Mouse (Mus musculus) cerebellum, adult (tissue): Measurements from ENCODE around the gene Ltbp4.

Experiments used
- ATAC-seq: cut with Nextera tagmentation; 2 replicates; pipeline ENCODE4 v1.9.2; 2017; ENCODE audit warnings: mild to moderate bottlenecking, moderate library complexity, mixed read lengths; ENCODE audit not compliant: insufficient number of reproducible peaks, low FRiP score, low TSS enrichment

Gene Ltbp4

GRCm38 (mm10) chr7:27266515-27267128 is 70.9 kb downstream of the Ltbp4 start:
- ATAC-seq: no peak

DNA sequence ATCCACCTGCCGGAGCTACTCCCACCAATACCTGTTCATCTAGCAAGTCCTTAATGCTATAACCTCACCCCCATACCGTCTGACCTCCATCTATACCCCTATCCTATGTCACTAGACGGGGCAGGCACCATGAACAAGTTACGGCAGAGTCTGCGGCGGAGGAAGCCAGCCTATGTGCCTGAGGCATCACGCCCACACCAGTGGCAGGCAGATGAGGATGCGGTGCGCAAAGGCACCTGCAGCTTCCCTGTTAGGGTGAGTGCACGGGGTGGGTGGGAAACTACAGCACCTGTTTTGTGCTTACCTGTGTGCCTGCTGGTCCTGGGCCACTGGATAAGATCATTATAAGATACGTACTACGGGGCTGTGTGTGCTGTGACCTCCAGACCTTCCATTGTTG is 72.7 kb downstream of the Ltbp4 start:
- ATAC-seq: no peak

DNA sequence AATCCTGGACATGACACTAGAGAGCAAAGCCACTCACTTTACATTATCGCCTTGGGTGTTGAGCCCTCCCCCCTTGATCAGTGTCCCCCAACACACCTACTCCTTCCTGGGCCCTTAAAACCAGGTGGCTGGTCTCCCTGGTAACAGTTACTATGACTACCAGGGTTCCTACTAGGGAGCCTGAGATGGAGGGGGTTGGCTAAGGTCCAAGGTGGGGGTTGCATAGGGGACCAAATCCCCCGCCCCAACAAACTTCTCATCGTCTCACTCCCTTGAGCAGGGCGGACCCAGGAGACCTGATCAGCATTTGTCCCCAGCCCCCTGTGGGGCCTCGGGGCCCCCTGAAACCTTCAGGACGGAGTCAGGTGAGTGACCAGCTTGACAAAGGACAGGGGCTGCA is 75.6 kb downstream of the Ltbp4 start:
- no peak for ATAC-seq

- no peak for ATAC-seq
These were observed 76.6 kb downstream of the Ltbp4 start for GRCm38 (mm10) chr7:27260856-27261255.

DNA sequence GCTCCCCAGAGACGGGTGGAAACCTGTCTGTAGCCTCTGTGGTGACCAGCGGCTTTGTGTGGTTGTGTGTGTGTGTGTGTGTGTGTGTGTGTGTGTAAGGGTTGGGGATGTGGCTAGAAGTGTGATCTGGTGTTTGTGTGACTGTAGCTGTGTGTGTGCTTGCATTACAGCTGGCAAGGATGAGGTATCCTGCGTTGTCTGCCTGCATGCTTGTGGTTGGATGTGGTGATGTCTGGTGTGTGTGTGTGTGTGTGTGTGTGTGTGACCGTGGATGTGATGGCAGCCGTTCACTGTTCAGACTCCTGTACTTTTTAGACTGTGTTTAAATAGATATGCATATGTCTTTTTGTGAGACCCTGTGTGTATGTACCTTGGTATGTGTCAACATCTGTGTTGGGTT is 77.7 kb downstream of the Ltbp4 start:
- ATAC-seq: no peak

GRCm38 (mm10) chr7:27259271-27259721 is 78.2 kb downstream of the Ltbp4 start:
- ATAC-seq: no peak

GRCm38 (mm10) chr7:27258205-27258899 is 79.1 kb downstream of the Ltbp4 start, which contains the start of gene Numbl:
Gene Numbl, plus strand, starts transcription at chr7:27258433.
- ATAC-seq: peak; percentile 59

DNA sequence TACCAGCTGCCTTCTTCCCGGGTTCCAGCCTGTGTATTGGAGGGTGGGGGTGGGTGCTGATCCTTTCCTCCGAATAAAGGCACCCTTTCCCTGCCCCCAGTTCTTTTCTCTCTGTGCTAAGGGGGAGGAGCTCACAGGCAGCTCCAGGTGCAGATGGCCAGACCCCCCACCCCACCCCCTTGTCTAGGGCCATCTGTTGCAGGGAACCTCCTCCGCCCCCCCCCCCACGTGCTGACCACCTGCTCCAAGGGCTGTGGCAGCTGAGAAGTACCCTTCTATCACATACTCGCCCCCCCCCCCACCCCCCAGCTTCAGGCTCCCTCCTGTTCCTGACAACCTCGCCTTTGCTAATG is 79.7 kb downstream of the Ltbp4 start:
- ATAC-seq: no peak

DNA sequence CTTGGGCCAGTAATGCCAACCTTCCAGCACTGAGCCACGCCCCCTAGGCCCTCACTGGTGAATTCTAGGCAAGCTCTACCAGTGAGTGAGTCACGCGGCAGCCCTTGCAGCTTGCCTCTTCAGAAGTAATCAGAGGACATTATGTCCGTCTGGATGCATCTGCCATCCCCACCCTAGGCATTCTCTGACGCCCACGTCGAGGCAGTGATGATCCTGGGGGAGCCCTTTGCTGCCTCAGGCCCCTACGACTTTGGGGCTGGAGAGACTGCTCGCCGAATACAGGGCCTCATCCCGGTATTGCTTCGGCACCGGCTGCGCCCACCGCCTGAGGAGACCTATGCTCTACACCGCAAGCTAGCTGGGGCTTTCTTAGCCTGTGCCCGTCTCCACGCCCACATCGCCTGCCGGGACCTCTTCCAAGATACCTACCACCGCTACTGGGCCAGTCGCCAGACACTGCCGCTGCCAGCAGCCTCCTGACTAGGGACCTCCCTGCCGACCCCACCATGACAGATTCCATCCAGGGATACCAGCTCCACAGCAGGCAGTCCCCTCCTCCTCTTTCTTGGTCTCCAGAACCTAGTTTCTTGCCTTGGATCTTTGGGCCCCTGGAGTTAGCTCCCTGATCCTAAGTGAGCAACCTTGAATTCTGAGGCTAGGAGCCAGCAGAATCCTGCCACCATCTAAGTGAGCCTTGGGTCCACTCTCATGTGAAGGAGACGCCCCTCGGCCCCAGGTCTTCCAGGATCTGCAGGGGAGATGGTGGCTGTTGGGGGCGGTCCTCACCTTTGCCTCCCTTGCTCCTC is 80.2 kb downstream of the Ltbp4 start:
- no peak for ATAC-seq

DNA sequence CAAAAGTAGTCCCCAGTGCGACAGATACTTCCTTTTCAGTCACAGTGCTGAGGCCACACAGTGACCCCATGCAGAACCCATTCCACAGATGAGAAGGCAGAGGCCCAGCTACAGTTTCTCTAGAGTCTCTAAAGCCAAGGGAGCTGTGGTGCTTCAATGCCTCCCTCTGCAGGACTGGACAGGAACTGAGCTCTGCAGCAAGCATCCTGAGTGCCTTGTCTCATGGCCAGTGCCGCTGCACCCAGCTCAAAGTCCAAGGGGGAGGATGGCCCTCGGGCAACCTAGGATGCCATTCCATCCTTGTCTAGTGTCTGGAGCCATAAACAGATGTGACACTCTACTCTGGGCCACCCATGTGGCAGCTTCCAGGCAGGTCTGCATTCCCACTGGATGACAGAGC is 81.8 kb downstream of the Ltbp4 start:
- ATAC-seq: no peak
